8 mouse cellular contexts compared by ENCODE assay signal in genomic region chr3:101398071-101398786, GRCm38 (mm10). TPM values are rescaled to one million over a fixed set of nuclear protein-coding genes. Genes with fewer than 3 reads are reported as not detected.
DNase-seq lines count a peak whose midpoint lies in the region; ATAC-seq and TF ChIP-seq lines count a peak whose summit lies in the region.

No protein-coding gene starts in this region.

- H3K9me3 ChIP-seq in lung, embryonic 15.5 days: no peaks in the 10 kb centered on the region
- no peaks in the 10 kb centered on the region for H3K9me3 ChIP-seq in hindbrain, embryonic 11.5 days (ENCODE audit: control insufficient read depth, low read length)
- H3K9me3 ChIP-seq in midbrain, postnatal 0 days (ENCODE audit: low read length): no peaks in the 10 kb centered on the region

- peak overlapping the region; percentile 49 for H3K27ac ChIP-seq in lung, embryonic 15.5 days
- peak overlapping the region; percentile 58 for H3K27ac ChIP-seq in hindbrain, embryonic 11.5 days (ENCODE audit: low read depth, low read length)
- H3K27ac ChIP-seq in midbrain, postnatal 0 days (ENCODE audit: low read depth, low read length): no peak overlapping the region

- H3K27me3 ChIP-seq in lung, embryonic 15.5 days: no peaks in the 10 kb centered on the region
- no peaks in the 10 kb centered on the region for H3K27me3 ChIP-seq in hindbrain, embryonic 11.5 days (ENCODE audit: control insufficient read depth, insufficient read depth, low read length)
- H3K27me3 ChIP-seq in midbrain, postnatal 0 days (ENCODE audit: insufficient read depth, low read length): no peaks in the 10 kb centered on the region

- no peak overlapping the region for H3K9ac ChIP-seq in lung, embryonic 15.5 days
- H3K9ac ChIP-seq in hindbrain, embryonic 11.5 days (ENCODE audit: low read depth, low read length): no peak overlapping the region
- no peak overlapping the region for H3K9ac ChIP-seq in midbrain, postnatal 0 days (replicated peaks; ENCODE audit: low read length, poor library complexity, severe bottlenecking)

- ATAC-seq in lung, embryonic 15.5 days (ENCODE audit: borderline replicate concordance, extremely low read depth, low FRiP score, low TSS enrichment): no peak; the same call in 1 of the 2 replicates
- ATAC-seq in hindbrain, embryonic 11.5 days (ENCODE audit: low FRiP score): no peak
- ATAC-seq in midbrain, postnatal 0 days (ENCODE audit: low FRiP score): no peak

- WGBS in lung, embryonic 15.5 days: 52% methylated on average over 12 of the region's 12 CpGs
- 42% methylated on average over 12 of the region's 12 CpGs for WGBS in hindbrain, embryonic 11.5 days
- WGBS in midbrain, postnatal 0 days: 46% methylated on average over 12 of the region's 12 CpGs

- DNase-seq in lung, adult 18-20 months: no peak
- DNase-seq in fibroblast of lung, adult 2 months (ENCODE audit: low read depth): peak; percentile 79
- DNase-seq in hindbrain, embryonic 11.5 days (ENCODE audit: low spot score): peak; percentile 56
- DNase-seq in midbrain, postnatal 0 days (ENCODE audit: low spot score): no peak
- DNase-seq in thymus, postnatal 0 days (ENCODE audit: low spot score): no peak
- no peak for DNase-seq in cerebellum, adult 11-12 months
- no peak for DNase-seq in spleen, postnatal 4 days (ENCODE audit: low spot score in 2 of 2)

- H3K36me3 ChIP-seq in lung, embryonic 15.5 days: no peaks in the 10 kb centered on the region
- no peaks in the 10 kb centered on the region for H3K36me3 ChIP-seq in hindbrain, embryonic 11.5 days (ENCODE audit: control insufficient read depth, insufficient read depth, low read length)
- H3K36me3 ChIP-seq in midbrain, postnatal 0 days (ENCODE audit: insufficient read depth, low read length): no peaks in the 10 kb centered on the region

- peaks cover 62% of the 10 kb centered on the region for H3K4me1 ChIP-seq in lung, embryonic 15.5 days
- peaks cover 6% of the 10 kb centered on the region for H3K4me1 ChIP-seq in hindbrain, embryonic 11.5 days (replicated peaks; ENCODE audit: control insufficient read depth, insufficient read depth, low read length)
- peaks cover 33% of the 10 kb centered on the region; the same call in 1 of the 2 replicates for H3K4me1 ChIP-seq in midbrain, postnatal 0 days (ENCODE audit: insufficient read depth, low read length)

- H3K4me3 ChIP-seq in lung, embryonic 15.5 days: no peak overlapping the region
- H3K4me3 ChIP-seq in hindbrain, embryonic 11.5 days (ENCODE audit: low read depth, low read length): no peak overlapping the region
- no peak overlapping the region for H3K4me3 ChIP-seq in midbrain, postnatal 0 days (ENCODE audit: low read depth, low read length)

- peak; percentile 25 for TF ChIP-seq CTCF in midbrain, postnatal 0 days (IDR thresholded peaks at IDR 0.05)

- H3K4me2 ChIP-seq in lung, embryonic 15.5 days: no peak overlapping the region
- H3K4me2 ChIP-seq in hindbrain, embryonic 11.5 days (replicated peaks; ENCODE audit: low read depth, low read length): no peak overlapping the region
- no peak overlapping the region for H3K4me2 ChIP-seq in midbrain, postnatal 0 days (ENCODE audit: low read depth, low read length, poor library complexity, severe bottlenecking)

RNA-seq across cellular contexts. Expression of gene Igsf3, which starts 21.3 kb away (rescaled TPM):
- polyA plus RNA-seq in lung, embryonic 15.5 days (2015; fragmentation: Nextera tagmentation; extraction: Ambion mirVana): 40.7 and 41.3 TPM in 2 replicates
- 23.8 and 27.6 TPM in 2 replicates for polyA plus RNA-seq in hindbrain, embryonic 11.5 days (2014; fragmentation: Nextera tagmentation; extraction: Ambion mirVana)
- total RNA-seq in midbrain, postnatal 0 days (2014; rRNA removed): 102 and 104 TPM in 2 replicates
- polyA plus RNA-seq in midbrain, postnatal 0 days (2015; fragmentation: Nextera tagmentation; extraction: Ambion mirVana): 84.2 and 84.9 TPM in 2 replicates
- polyA plus RNA-seq in thymus, postnatal 0 days (2015; fragmentation: Nextera tagmentation; extraction: Ambion mirVana): 28.8 and 35.7 TPM in 2 replicates

Comparison
In these comparisons a context has a peak if more than half of its experiments do, and no peak if none do; other contexts are left out.
1. DNase-seq: peak in fibroblast of lung, adult 2 months (single experiment) and hindbrain, embryonic 11.5 days (single experiment); none in lung, adult 18-20 months (0 of 2), midbrain, postnatal 0 days (single experiment), thymus, postnatal 0 days (single experiment), cerebellum, adult 11-12 months (single experiment) and spleen, postnatal 4 days (0 of 2).